Mouse (Mus musculus) lung, adult 2 months (tissue): ENCODE data around the gene Arhgap25.

Source experiments
- CTCF ChIP-seq: fragments of 200-500 bp; IDR thresholded peaks from 2 replicates; pipeline ENCODE4 v1.5.1; 2011; ENCODE audit warnings: mild to moderate bottlenecking, low read length, control low read depth; ENCODE audit not compliant: insufficient read depth
- POLR2A ChIP-seq: fragments of 200-500 bp; IDR thresholded peaks from 2 replicates; pipeline ENCODE4 v1.6.1; 2011; ENCODE audit warnings: low read depth, mild to moderate bottlenecking, control low read depth, low read length, borderline replicate concordance; ENCODE audit errors: extremely low read depth

- TF ChIP-seq CTCF (no peak), POLR2A (no peak)
These were observed 87.8 kb downstream of the Arhgap25 start for GRCm38 (mm10) chr6:87445222-87445621.
